In genomic region chr9:74862783-74863654, GRCm38 (mm10) we compare ENCODE assay signal across 9 mouse cellular contexts. TPM values are rescaled to one million over a fixed set of nuclear protein-coding genes. Genes with fewer than 3 reads are reported as not detected.
DNase-seq lines count a peak whose midpoint lies in the region; ATAC-seq lines count a peak whose summit lies in the region.
"Had no signal": no experiment of that assay in that cellular context is flagged by ENCODE, and none has a peak within 500 bp of the region (broad histone marks: within the 10 kb centered on the region; RNA-seq: fewer than 3 reads in every experiment).

No protein-coding gene starts in this region.

- no peak overlapping the region for H3K9ac ChIP-seq in kidney, embryonic 15.5 days
- H3K9ac ChIP-seq in embryonic facial prominence, embryonic 11.5 days (replicated peaks; ENCODE audit: low read length), result 0 out of 2 replicates have a peak overlapping the region, but pooled peaks have one; percentile 13
- H3K9ac ChIP-seq in intestine, embryonic 16.5 days (ENCODE audit: low read depth, low read length), result peak overlapping the region; percentile 69; the same call in 1 of the 2 replicates

- H3K4me3 ChIP-seq in kidney, embryonic 15.5 days (replicated peaks), result peak overlapping the region; percentile 49
- H3K4me3 ChIP-seq in embryonic facial prominence, embryonic 11.5 days (ENCODE audit: low read depth, low read length), result peak overlapping the region; percentile 37
- peak overlapping the region; percentile 58 for H3K4me3 ChIP-seq in intestine, embryonic 16.5 days (ENCODE audit: low read length)
- H3K4me3 ChIP-seq: myocyte had no signal

- 1% methylated on average over 56 of the region's 56 CpGs for WGBS in kidney, embryonic 15.5 days
- WGBS in embryonic facial prominence, embryonic 11.5 days, result 2% methylated on average over 55 of the region's 56 CpGs
- WGBS in intestine, embryonic 16.5 days, result under 1% methylated on average over 56 of the region's 56 CpGs

- H3K9me3 ChIP-seq in kidney, embryonic 15.5 days (replicated peaks), result no peaks in the 10 kb centered on the region
- H3K9me3 ChIP-seq in embryonic facial prominence, embryonic 11.5 days (replicated peaks; ENCODE audit: control insufficient read depth, low read length), result no peaks in the 10 kb centered on the region
- no peaks in the 10 kb centered on the region for H3K9me3 ChIP-seq in intestine, embryonic 16.5 days (ENCODE audit: control insufficient read depth, low read length)

- DNase-seq in kidney, postnatal 36 days, result no peak
- no peak for DNase-seq in embryonic facial prominence, embryonic 11.5 days (ENCODE audit: low spot score)
- peak; percentile 67 for DNase-seq in neural tube, embryonic 10.5 days (ENCODE audit: extremely low spot score, low spot score)
- DNase-seq in ovary, adult 18-20 months (ENCODE audit: low spot score), result no peak
- no peak for DNase-seq in ovary, postnatal 36 days (ENCODE audit: low spot score)
- no peak for DNase-seq in right cerebral cortex, postnatal 36 days (ENCODE audit: low spot score in 2 of 2)

- H3K27ac ChIP-seq in kidney, embryonic 15.5 days, result no peak overlapping the region
- H3K27ac ChIP-seq in embryonic facial prominence, embryonic 11.5 days (replicated peaks; ENCODE audit: low read depth, low read length), result no peak overlapping the region
- H3K27ac ChIP-seq in intestine, embryonic 16.5 days (ENCODE audit: low read length), result no peak overlapping the region

- no peaks in the 10 kb centered on the region for H3K36me3 ChIP-seq in kidney, embryonic 15.5 days
- no peaks in the 10 kb centered on the region for H3K36me3 ChIP-seq in embryonic facial prominence, embryonic 11.5 days (replicated peaks; ENCODE audit: control insufficient read depth, insufficient read depth, low read depth, low read length)
- no peaks in the 10 kb centered on the region for H3K36me3 ChIP-seq in intestine, embryonic 16.5 days (ENCODE audit: control insufficient read depth, insufficient read depth, low read length)

- peak overlapping the region; percentile 98 for H3K4me2 ChIP-seq in kidney, embryonic 15.5 days
- H3K4me2 ChIP-seq in embryonic facial prominence, embryonic 11.5 days (ENCODE audit: low read depth, low read length), result peak overlapping the region; percentile 70
- peak overlapping the region; percentile 100 for H3K4me2 ChIP-seq in intestine, embryonic 16.5 days (ENCODE audit: low read depth, low read length)

- H3K27me3 ChIP-seq in kidney, embryonic 15.5 days, result peaks cover 100% of the 10 kb centered on the region
- H3K27me3 ChIP-seq in embryonic facial prominence, embryonic 11.5 days (ENCODE audit: control insufficient read depth, insufficient read depth, low read length), result peaks cover 90% of the 10 kb centered on the region
- H3K27me3 ChIP-seq in intestine, embryonic 16.5 days (replicated peaks; ENCODE audit: control insufficient read depth, insufficient read depth, low read length), result peaks cover 89% of the 10 kb centered on the region

- peaks cover 63% of the 10 kb centered on the region for H3K4me1 ChIP-seq in kidney, embryonic 15.5 days
- peaks cover 5% of the 10 kb centered on the region for H3K4me1 ChIP-seq in embryonic facial prominence, embryonic 11.5 days (ENCODE audit: control insufficient read depth, insufficient read depth, low read length)
- H3K4me1 ChIP-seq in intestine, embryonic 16.5 days (ENCODE audit: control insufficient read depth, insufficient read depth, low read length), result peaks cover 25% of the 10 kb centered on the region

- no peak for ATAC-seq in kidney, embryonic 15.5 days (replicated peaks; ENCODE audit: low FRiP score)
- ATAC-seq in embryonic facial prominence, embryonic 11.5 days (replicated peaks; ENCODE audit: insufficient number of reproducible peaks, low FRiP score, low TSS enrichment, low read depth), result no peak
- ATAC-seq in intestine, embryonic 16.5 days, result no peak

RNA-seq across cellular contexts. Expression of gene Onecut1, which starts 1.3 kb away (rescaled TPM):
- 0.10 and 0.13 TPM in 2 replicates for polyA plus RNA-seq in kidney, embryonic 15.5 days (2015; fragmentation: Nextera tagmentation; extraction: Ambion mirVana)
- polyA plus RNA-seq in embryonic facial prominence, embryonic 11.5 days (2014; fragmentation: Nextera tagmentation; extraction: Ambion mirVana), result 0.81 and 1.6 TPM in 2 replicates
- polyA plus RNA-seq in intestine, embryonic 16.5 days (2015; fragmentation: Nextera tagmentation; extraction: Ambion mirVana), result 0.82 and 0.92 TPM in 2 replicates
- polyA plus RNA-seq: myocyte had no signal
